Mouse (Mus musculus): ENCODE data around the gene Pbdc1. TPM values are rescaled to one million over a fixed set of nuclear protein-coding genes. Genes with fewer than 3 reads are reported as not detected.
"Not testable (repeated sequence)": the region's sequence is repeated elsewhere in the genome, so short reads cannot be mapped to it uniquely, and the experiment has no call there.

Pbdc1 gene
- total and polyA plus RNA-seq, 3 experiments: 45.4 to 54.8 TPM; not detected in 1

DNA sequence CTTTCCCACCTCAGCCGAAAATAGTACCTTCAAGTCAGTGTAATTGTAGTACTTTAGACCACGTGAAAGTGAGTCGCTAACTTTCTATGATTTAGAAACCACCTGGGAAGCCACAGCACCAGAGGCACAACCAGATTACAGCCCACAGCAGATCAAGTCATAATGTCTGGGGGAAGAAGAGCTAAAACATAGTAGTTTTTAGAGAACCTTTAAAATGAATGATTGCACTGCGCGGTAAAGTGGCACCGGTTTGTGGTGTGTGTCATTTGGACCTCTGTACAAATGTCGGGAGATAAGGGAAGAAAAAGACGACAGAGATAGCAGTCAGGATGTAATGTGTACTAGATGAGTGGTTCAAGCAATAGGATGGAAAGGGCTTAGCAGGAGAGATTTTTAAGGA, 540 bp downstream of the Pbdc1 start:
- Histone ChIP-seq H3K79me2 (ENCODE audit: control insufficient read depth, insufficient read depth, low read length, poor library complexity) (peaks cover 11% of the 10 kb centered on the region), H3K27ac (ENCODE audit: control insufficient read depth, low read depth, low read length) (peak overlapping the region; percentile 97), H3K4me3 (ENCODE audit: control insufficient read depth in 1 of 2, insufficient read depth in 1 of 2, low read depth in 2 of 2, low read length in 2 of 2) (peak overlapping the region; percentile 57 to 93)

DNA sequence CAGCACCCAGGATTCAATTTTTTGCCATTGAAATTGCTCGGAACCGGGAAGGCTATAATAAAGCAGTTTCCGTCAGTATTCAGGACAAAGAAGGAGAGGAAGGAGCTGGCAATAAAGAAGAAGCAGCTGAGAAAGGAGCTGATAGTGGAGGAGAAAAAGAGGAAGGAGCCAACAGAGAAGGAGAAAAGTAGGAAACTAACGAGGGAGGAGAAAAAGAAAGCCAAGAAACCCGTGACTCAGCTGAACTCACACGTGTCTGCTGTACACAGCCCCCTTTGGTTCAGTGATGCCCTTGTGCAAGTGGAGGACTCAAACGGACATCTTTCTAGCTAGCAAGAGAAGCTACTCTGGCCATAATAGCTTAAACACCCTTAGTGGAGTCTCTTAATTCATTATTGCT, 3.5 kb downstream of the Pbdc1 start:
- TF ChIP-seq MAX (IDR thresholded peaks at IDR 0.05; ENCODE audit: low read length): 0 out of 2 replicates have a peak, but pooled peaks have one; percentile 42
- TF ChIP-seq MXI1 (IDR thresholded peaks at IDR 0.05; ENCODE audit: low read depth, low read length): peak; percentile 59
- peak; percentile 60; the same call in 1 of the 2 replicates for TF ChIP-seq SIN3A (IDR thresholded peaks at IDR 0.05; ENCODE audit: low read length)
- 0 out of 2 replicates have a peak, but pooled peaks have one; percentile 14 for TF ChIP-seq GATA1 (IDR thresholded peaks at IDR 0.05; ENCODE audit: low read depth, low read length)
- 0 out of 2 replicates have a peak, but pooled peaks have one; percentile 26 for TF ChIP-seq USF1 (IDR thresholded peaks at IDR 0.05; ENCODE audit: low read depth, low read length)
- peak; percentile 50; the same call in 1 of the 2 replicates for TF ChIP-seq BHLHE40 (IDR thresholded peaks at IDR 0.05; ENCODE audit: borderline replicate concordance, low read depth, low read length)
- TF ChIP-seq MYC (IDR thresholded peaks at IDR 0.05; ENCODE audit: low read depth, low read length): peak; percentile 67; the same call in 1 of the 2 replicates
- peak; percentile 75 for TF ChIP-seq ETS1 (IDR thresholded peaks at IDR 0.05; ENCODE audit: low read depth, low read length)
- H3K9ac ChIP-seq (ENCODE audit: control insufficient read depth, low read depth, low read length, poor library complexity, severe bottlenecking); H3K4me1 ChIP-seq (ENCODE audit: control insufficient read depth in 1 of 2, insufficient read depth in 2 of 2, low read length in 2 of 2); H3K9me3 ChIP-seq (replicated peaks; ENCODE audit: insufficient read depth, low read length); H3K4me3 ChIP-seq (ENCODE audit: control insufficient read depth in 1 of 2, insufficient read depth in 1 of 2, low read depth in 2 of 2, low read length in 2 of 2); H3K27me3 ChIP-seq (ENCODE audit: control insufficient read depth in 1 of 2, insufficient read depth in 2 of 2, low read length in 2 of 2): not testable (repeated sequence)
- H3K79me2 ChIP-seq (ENCODE audit: control insufficient read depth, insufficient read depth, low read length, poor library complexity): peaks cover 11% of the 10 kb centered on the region
- H3K27ac ChIP-seq (ENCODE audit: control insufficient read depth, low read depth, low read length): 0 out of 2 replicates have a peak overlapping the region, but pooled peaks have one; percentile 32
- peaks cover 6 to 20% of the 10 kb centered on the region in 2 experiments for H3K36me3 ChIP-seq (ENCODE audit: control insufficient read depth in 1 of 2, insufficient read depth in 2 of 2, low read length in 2 of 2)
- DNase-seq (ENCODE audit: low read depth, low spot score): peak; percentile 65

More for the DNA sequence above, 540 bp downstream of the Pbdc1 start:
- peaks cover 5 to 20% of the 10 kb centered on the region in 2 experiments for H3K36me3 ChIP-seq (ENCODE audit: control insufficient read depth in 1 of 2, insufficient read depth in 2 of 2, low read length in 2 of 2)
- peak overlapping the region; percentile 95 for H3K9ac ChIP-seq (ENCODE audit: control insufficient read depth, low read depth, low read length, poor library complexity, severe bottlenecking)
- peaks cover 0 to 2% of the 10 kb centered on the region in 2 experiments; a peak in 2 of 4 replicates for H3K4me1 ChIP-seq (ENCODE audit: control insufficient read depth in 1 of 2, insufficient read depth in 2 of 2, low read length in 2 of 2)
- no peaks in the 10 kb centered on the region for H3K27me3 ChIP-seq (ENCODE audit: control insufficient read depth in 1 of 2, insufficient read depth in 2 of 2, low read length in 2 of 2)
- TF ChIP-seq MAX (IDR thresholded peaks at IDR 0.05; ENCODE audit: low read length): peak; percentile 6
- TF ChIP-seq JUND (IDR thresholded peaks at IDR 0.05; ENCODE audit: low read depth, low read length): no peak
- no peak for TF ChIP-seq GABPA (IDR thresholded peaks at IDR 0.05; ENCODE audit: low read depth, low read length)
- TF ChIP-seq MXI1 (IDR thresholded peaks at IDR 0.05; ENCODE audit: low read depth, low read length): peak; percentile 17; the same call in 1 of the 2 replicates
- TF ChIP-seq POLR2AphosphoS5 (IDR thresholded peaks at IDR 0.05; ENCODE audit: borderline replicate concordance, low read depth, low read length): no peak
- no peak for TF ChIP-seq USF1 (IDR thresholded peaks at IDR 0.05; ENCODE audit: low read depth, low read length)
- no peak for DNase-seq (ENCODE audit: low read depth, low spot score)
- no peaks in the 10 kb centered on the region for H3K9me3 ChIP-seq (replicated peaks; ENCODE audit: insufficient read depth, low read length)

DNA sequence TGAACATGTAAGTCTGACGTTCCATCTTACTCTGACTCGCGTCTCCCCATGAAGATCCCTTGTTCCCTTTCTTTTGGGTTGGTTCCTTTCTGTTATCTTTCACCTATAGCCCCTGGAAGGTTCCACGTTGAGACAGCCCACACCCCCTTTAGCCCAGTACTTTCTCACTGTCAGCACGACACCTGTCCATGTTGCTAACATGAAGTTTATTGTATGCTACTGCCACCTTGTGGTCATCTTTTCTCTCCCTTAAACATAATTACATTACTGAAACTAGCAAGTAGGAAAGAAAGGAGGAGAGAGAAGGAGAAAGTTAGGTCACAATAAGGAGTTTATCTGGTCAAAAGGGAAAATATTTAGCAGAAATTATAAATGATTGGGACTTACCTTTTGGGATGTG, 24.6 kb downstream of the Pbdc1 start:
- no peak overlapping the region for H3K27ac ChIP-seq (ENCODE audit: control insufficient read depth, low read depth, low read length)
- H3K9ac ChIP-seq (ENCODE audit: control insufficient read depth, low read depth, low read length, poor library complexity, severe bottlenecking): no peak overlapping the region
- H3K4me1 ChIP-seq (ENCODE audit: control insufficient read depth in 1 of 2, insufficient read depth in 2 of 2, low read length in 2 of 2): no peaks in the 10 kb centered on the region
- TF ChIP-seq USF1 (IDR thresholded peaks at IDR 0.05; ENCODE audit: low read depth, low read length) (no peak), ELF1 (IDR thresholded peaks at IDR 0.05; ENCODE audit: low read depth, low read length) (no peak), MYC (IDR thresholded peaks at IDR 0.05; ENCODE audit: low read depth, low read length) (no peak), POLR2AphosphoS2 (IDR thresholded peaks at IDR 0.05; ENCODE audit: low read length) (no peak), ZC3H11A (IDR thresholded peaks at IDR 0.05; ENCODE audit: low read depth, low read length) (no peak), EP300 (IDR thresholded peaks at IDR 0.05; ENCODE audit: low read depth in 1 of 2, low read length in 2 of 2) (no peak), JUND (IDR thresholded peaks at IDR 0.05; ENCODE audit: low read depth, low read length) (no peak), KAT2A (conservative IDR thresholded peaks at IDR 0.05; ENCODE audit: low read depth, low read length) (no peak), POLR2A (IDR thresholded peaks at IDR 0.05; ENCODE audit: control insufficient read depth in 1 of 2, insufficient read depth in 1 of 2, low read depth in 1 of 2, low read length in 2 of 2, poor library complexity in 1 of 2) (no peak), SMC3 (IDR thresholded peaks at IDR 0.05; ENCODE audit: low read depth, low read length) (peak; percentile 35; the same call in 1 of the 2 replicates), RAD21 (IDR thresholded peaks at IDR 0.05; ENCODE audit: low read depth, low read length) (peak; percentile 40), TCF12 (IDR thresholded peaks at IDR 0.05; ENCODE audit: low read depth, low read length) (no peak), GABPA (IDR thresholded peaks at IDR 0.05; ENCODE audit: low read depth, low read length) (no peak), CHD1 (IDR thresholded peaks at IDR 0.05; ENCODE audit: low read depth, low read length) (no peak), CTCF (IDR thresholded peaks at IDR 0.05 in 2 of 3, conservative IDR thresholded peaks at IDR 0.05 in 1 of 3; ENCODE audit: control insufficient read depth in 1 of 3, insufficient read depth in 1 of 3, low read depth in 2 of 3, low read length in 3 of 3, poor library complexity in 1 of 3, severe bottlenecking in 1 of 3) (peak in 2 of 3 experiments; percentile 34 to 53; a peak in 4 of 6 replicates)
- no peaks in the 10 kb centered on the region; a peak in 1 of 4 replicates for H3K36me3 ChIP-seq (ENCODE audit: control insufficient read depth in 1 of 2, insufficient read depth in 2 of 2, low read length in 2 of 2)
- no peaks in the 10 kb centered on the region for H3K9me3 ChIP-seq (replicated peaks; ENCODE audit: insufficient read depth, low read length)
- peak; percentile 56 for DNase-seq (ENCODE audit: low read depth, low spot score)
- H3K27me3 ChIP-seq (ENCODE audit: control insufficient read depth in 1 of 2, insufficient read depth in 2 of 2, low read length in 2 of 2): no peaks in the 10 kb centered on the region
- H3K4me3 ChIP-seq (ENCODE audit: control insufficient read depth in 1 of 2, insufficient read depth in 1 of 2, low read depth in 2 of 2, low read length in 2 of 2): no peak overlapping the region
- no peaks in the 10 kb centered on the region for H3K79me2 ChIP-seq (ENCODE audit: control insufficient read depth, insufficient read depth, low read length, poor library complexity)
